Mouse (Mus musculus) adrenal gland, postnatal 4 days (tissue): Measurements from ENCODE around the gene Cabp7. TPM values are rescaled to one million over a fixed set of nuclear protein-coding genes. Genes with fewer than 3 reads are reported as not detected.

Experiments
- DNase-seq, 2 experiments: peaks; one replicate each; pipeline ENCODE4 v3.0.0; 2021 to 2022; ENCODE audit warnings: low spot score in 2 of 2, mixed read lengths in 2 of 2
- long read RNA-seq, 2 experiments: library from polyadenylated mRNA; stranded (forward); transcript quantifications; one replicate each; pipeline ENCODE4 v2.0.0; 2021
- total RNA-seq, 2 experiments: library from RNA; stranded (reverse); gene quantifications; 2 replicates each; pipeline ENCODE4 v1.2.3; 2021

The Cabp7 gene
- total RNA-seq = under 1 TPM; 0.20 to 0.50 TPM
- long read RNA-seq, experiment 1 = 0 reads
- long read RNA-seq, experiment 2, partial matches to known transcripts = 0 of 1 reads
- long read RNA-seq, experiment 2, other reads (novel, unspliced or antisense) = 0 of 1 reads

DNA sequence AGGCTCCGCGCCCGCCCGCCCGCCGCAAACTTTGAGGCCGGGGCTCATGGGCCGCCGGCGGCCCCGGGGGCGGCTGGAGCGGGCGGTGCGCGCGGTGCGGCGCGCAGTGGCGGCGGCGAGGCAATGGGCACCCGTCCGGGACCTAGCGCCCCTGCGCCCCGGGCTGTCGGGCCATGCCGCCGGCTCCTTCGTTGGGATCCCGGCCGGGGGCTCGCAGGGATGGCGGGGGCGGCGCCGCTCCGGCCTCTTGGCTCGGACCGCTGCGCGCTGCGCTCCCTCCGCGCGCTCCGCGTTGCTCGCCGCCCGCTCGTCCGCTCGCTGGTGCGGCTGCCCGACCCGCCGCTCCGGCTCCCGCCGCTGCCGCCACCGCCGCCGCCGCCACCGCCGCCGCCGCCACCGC is at the start of gene Cabp7:
Gene Cabp7, minus strand, starts transcription at position 46 of the 400 bp plus-strand sequence.
- no peak for DNase-seq

- DNase-seq = no peak
These were observed 46.4 kb upstream of the Cabp7 start for GRCm38 (mm10) chr11:4793006-4793405.

DNA sequence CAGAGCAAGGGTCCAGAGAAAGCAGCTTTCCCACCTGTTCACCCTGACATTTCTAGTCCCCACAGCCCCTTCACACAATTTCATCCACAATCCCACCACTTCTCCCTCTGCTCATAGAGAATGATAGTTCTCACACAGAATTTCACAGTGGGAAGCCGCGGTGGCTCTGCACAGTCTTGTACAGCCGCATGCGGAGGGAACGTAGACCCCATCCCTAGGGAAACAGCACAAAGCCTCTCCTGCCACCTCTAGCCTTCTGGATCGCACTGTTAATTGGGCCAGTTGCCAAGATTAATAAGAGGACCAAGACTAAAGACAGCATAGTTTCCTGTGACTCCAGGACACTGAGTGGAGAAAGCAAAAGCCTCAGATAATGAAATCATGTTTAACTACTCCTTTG is 45.0 kb upstream of the Cabp7 start:
- no peak for DNase-seq

- DNase-seq = no peak
These were observed 43.1 kb upstream of the Cabp7 start for GRCm38 (mm10) chr11:4789691-4790090.

DNA sequence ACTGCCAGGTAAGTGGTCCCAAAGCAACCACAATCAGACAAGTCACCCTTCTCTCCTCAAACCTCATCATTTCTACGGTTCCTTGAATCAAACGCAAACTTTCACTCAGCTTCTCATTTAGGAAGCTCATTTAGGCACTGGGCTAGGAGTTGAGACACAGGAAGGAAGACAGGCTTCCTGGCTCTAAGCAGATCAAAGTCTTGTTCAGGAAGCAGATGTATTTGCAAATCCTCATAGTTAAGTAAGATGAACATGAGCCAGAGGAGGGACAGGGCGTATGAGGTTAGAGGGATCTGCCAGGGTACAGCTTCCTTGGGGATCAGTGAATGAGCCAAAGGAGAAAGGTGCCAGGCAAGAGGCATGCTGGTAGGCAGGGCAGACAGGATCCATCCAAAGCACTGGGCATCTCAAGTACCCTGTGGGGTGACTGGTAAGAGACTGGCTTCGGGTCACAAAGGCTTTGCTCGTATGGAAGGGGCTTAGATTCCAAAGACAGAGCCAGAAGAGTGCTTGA is 38.1 kb upstream of the Cabp7 start:
- DNase-seq = no peak

GRCm38 (mm10) chr11:4783116-4783515 is 36.5 kb upstream of the Cabp7 start:
- no peak for DNase-seq

DNA sequence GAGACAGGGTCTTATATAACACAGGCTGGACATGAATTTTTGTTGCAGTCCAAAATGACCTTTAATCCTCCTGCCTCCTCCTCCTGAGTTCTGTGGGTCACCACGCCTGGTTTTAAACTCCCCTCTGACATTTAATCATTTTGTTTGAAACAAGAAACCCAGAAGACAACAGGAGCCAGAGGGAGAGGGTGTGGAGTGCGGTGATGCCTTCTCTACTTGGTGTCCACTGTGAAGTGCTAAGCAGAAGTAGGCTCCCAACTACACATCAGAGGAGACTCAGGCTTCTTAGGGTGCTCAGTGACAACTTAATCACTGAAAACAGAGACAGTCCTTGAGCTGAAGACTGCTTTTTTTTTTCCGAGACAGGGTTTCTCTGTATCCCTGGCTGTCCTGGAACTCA is 34.3 kb upstream of the Cabp7 start:
- DNase-seq = no peak

- peak; percentile 29 to 46 for DNase-seq
These were observed 26.3 kb upstream of the Cabp7 start for GRCm38 (mm10) chr11:4772925-4773324.

DNA sequence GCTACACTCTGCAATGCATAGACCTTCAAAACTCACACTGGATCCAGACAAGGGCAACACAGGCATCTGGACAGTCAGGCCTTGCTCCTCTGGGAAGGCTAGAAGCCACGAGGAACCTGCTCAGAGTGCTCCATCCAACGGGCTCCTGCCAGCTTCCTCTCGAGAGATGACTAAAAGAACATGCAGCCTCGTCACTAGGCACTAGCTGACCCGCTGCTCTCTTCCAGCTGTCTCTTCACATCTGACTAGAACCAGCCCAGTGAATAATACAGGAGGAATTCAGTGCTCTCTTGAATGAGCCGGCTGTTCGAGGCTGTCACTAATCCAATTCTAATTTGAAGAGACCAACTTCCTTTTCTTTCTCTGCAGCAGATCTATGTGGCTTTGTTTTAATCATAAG is 25.2 kb upstream of the Cabp7 start:
- no peak for DNase-seq

GRCm38 (mm10) chr11:4769881-4770280 is 23.3 kb upstream of the Cabp7 start:
- DNase-seq = no peak

DNA sequence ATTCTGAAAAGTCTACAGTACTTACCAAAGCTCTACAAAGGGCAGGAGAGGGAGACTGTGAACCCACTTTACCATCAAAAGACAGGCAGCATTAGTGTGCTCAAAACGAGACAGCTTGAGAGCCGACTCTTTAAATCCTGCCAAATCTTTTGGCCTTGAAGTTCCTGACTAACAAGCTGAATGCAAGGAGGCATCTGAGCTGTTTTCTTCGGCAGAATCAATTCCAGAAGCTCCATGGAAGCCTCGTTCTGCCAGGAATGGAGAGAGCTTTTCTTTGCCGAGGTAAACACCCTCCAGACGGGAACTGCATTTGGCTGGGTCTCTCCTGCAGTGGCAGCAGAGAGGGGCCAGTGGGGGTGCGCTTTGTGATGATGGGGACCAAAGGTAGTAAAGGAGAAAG is 22.7 kb upstream of the Cabp7 start:
- no peak for DNase-seq

DNA sequence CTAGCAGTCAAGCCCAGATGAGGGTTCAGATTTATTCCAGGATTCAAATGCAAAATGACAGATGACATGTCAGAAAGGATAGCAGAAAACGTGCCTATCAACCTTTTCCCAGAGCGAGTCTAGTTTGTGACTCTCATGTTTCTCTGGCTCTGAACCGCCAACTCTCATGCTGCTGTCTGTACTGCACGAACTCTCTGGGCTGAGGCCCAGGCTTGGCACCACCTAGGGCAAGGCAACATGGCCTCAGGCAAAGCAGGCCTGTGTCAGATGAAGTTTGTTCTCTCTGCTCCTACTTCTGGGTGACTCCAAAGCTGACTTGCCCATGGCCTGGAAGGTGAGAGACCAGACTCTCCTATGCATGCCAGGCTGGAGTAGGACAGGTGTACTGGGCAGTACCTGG is 21.8 kb upstream of the Cabp7 start:
- DNase-seq = no peak

GRCm38 (mm10) chr11:4764476-4764875 is 17.9 kb upstream of the Cabp7 start:
- DNase-seq = peak in 1 of 2 experiments; percentile 28

DNA sequence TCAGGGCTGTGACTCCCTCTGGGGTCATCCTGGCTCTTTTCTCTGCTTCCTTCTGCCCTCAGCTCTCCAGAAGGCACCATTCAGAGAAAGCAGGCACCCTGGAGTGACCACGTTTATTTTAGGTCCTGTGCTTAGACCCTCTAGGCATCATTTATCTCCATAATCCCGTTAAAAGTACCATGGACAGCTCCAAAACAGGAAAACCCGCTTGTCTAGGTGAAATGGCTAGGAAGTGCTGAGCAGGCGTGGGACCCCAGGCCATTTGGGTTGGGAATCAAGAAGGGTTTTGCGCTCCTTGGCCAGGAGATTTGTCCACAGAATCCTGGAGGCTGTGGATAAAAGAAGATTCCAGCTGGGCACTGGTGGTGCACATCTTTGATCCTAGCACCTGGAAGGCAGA is 17.1 kb upstream of the Cabp7 start:
- DNase-seq = no peak

DNA sequence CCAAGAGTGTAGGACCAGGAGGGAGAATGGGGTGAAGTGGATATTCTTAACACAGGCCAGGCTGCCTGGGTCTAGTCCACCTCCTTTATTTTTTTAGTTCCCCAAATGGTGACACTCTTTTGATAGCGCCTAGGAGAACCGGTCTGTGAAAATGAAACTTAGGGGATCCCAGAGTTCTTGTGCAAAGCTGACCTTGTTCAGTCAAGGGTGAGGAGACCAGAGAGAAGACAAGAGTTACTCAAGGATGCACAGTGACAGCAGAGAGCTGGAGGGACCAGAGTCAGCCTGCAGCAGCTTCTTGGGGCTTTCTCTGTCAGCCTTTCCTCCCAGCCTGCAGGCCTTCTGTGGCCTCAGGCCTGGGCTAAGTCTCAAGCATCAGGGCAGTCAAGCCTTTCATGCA is 15.9 kb upstream of the Cabp7 start:
- DNase-seq = no peak

DNA sequence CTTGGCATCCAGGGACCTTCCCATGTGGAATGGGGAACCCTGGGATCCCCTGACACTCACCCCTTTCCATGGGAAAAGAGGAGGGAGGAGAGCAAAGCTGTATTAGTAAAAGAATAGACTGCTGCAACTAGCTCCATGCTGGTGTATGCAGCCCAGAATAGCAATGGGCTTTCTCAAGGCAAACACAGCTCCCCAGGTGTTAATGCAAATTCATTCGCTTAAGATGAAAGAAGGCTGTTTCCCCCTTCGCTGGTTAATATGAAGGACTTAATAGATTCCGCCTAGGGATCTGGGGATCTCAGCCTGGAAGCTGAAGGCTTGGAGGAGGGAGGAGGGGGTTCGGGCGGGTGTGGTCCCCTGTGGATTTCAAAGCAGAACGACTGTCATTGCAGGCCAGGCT is 15.4 kb upstream of the Cabp7 start:
- no peak for DNase-seq

DNA sequence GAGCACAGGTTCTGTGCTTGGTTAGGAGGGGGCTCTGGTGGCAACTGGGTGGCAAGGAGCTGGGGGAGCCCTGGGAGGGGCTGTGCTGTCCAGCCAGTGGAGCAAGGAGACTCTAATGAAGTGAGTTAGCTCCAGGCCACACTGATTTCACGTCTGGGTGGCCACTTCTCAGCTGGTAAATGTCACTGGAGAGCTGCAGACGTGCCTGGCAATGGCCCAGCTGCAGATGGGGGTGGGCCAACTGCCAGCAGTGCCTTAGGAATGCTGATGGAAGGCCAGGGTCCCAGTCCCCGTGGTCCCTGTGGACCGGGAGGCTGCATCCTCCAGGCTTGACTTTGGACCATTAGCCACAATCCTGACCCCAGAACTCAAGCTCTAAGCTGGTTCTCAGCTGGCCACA is 13.9 kb upstream of the Cabp7 start:
- DNase-seq = no peak

DNA sequence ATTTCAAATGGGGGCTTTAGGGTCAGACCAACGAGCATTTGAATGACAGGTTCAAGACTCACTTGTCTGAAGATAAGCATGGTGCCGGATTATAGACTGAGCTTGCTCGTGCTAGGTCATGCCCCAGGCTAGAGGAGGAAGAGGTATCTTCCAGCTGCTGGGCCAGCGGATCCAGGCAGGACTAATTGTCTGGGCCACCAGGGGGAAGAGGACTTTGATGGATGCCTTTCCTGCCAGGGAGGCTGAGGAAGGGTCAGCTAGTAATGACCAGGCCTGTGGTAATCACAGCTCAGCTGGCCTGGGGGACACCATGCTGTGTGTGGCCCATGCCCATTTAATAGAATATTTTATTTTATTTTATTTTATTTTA is 11.2 kb upstream of the Cabp7 start:
- no peak for DNase-seq

- no peak for DNase-seq
These were observed 10.6 kb upstream of the Cabp7 start for GRCm38 (mm10) chr11:4756984-4757788.

- DNase-seq = no peak
These were observed 9.9 kb upstream of the Cabp7 start for GRCm38 (mm10) chr11:4756460-4756859.

DNA sequence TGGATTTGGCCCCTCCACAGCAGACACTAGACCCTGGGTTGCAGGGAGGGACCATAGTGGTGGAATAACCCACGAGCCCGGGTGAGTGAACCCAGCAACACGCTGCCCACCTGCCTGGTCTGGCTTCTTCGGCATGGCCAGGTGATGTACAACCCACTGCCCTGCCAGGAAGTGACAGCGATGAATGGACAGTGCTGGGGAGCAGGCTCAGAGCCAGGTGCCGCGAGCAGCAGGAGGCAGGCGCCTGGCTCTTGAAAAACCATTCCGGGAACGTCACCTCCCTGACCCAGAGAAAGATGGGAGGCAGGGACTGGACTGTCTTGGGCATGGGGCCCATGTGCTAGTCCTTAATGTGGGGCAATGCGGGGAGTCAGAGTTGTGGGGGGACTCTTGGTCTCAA is 8.3 kb upstream of the Cabp7 start:
- no peak for DNase-seq

- no peak for DNase-seq
These were observed 7.5 kb upstream of the Cabp7 start for GRCm38 (mm10) chr11:4754036-4754435.

DNA sequence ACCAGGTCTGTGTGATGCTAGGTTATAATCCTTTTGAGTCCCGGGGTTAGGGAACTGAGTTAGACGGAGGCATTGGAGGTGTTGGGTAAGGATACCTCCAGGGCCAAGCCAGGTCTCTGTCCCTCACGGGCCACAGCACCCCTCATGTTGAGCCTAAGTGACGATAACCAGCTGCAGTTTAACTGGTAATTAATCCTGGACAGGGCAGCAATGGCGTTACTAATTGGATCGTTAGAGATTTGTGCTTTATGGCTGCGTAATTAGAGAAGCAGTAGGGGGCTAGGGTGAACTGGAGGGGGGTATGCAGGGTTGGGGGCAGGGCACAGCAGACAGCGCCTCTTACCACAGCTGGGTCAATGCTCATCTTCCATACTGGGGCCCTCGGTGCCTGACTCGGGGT is 6.3 kb upstream of the Cabp7 start:
- no peak for DNase-seq
